ENCODE assay signal across 9 mouse cellular contexts in the genomic region with DNA sequence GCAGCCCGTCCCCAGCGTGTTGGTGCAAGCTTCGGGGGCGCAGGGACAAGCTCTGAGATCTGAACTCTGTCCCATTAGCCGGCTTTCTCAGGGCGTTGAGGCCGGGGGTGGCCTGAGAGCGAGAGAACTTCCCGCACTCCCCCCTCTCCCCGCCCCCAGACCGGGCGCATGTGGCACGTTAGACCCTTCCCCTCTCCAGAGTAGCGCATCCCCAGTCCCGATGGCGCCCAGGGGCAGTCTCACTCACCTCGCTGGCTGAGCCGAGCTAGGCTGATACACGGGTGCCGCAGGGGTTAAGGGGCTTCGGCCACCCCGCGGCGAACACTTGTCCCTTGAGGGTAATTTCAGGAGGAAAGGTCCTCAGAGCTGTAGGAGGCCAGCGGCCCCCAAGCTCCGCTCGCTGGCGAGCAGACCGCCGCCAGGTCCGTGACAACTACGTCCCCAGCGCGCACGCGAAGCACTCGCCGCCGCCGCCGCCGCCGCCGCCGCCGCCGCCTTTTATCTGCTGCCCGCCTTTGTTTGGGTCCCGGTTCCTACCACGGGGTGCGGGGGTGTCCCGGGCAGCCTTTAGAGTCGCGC. TPM values are rescaled to one million over a fixed set of nuclear protein-coding genes. Genes with fewer than 3 reads are reported as not detected.
A peak's percentile ranks its signal among the peaks of the same experiment; 100 is the strongest.
DNase-seq lines count a peak whose midpoint lies in the region; ATAC-seq and TF ChIP-seq lines count a peak whose summit lies in the region.
"Had no signal": no experiment of that assay in that cellular context is flagged by ENCODE, and none has a peak within 500 bp of the region (broad histone marks: within the 10 kb centered on the region; RNA-seq: fewer than 3 reads in every experiment).

A gene (minus strand): TSS at position 490 of the 579 bp plus-strand sequence.

- no peak for TF ChIP-seq CTCF in midbrain, postnatal 0 days (IDR thresholded peaks at IDR 0.05)

- peak within 1 kb of the TSS; percentile 89 for H3K4me2 ChIP-seq in forebrain, embryonic 13.5 days
- H3K4me2 ChIP-seq in midbrain, postnatal 0 days (ENCODE audit: low read depth, low read length, poor library complexity, severe bottlenecking), result peak within 1 kb of the TSS; percentile 93

- ATAC-seq in forebrain, embryonic 13.5 days, result peak; percentile 65
- peak; percentile 57 for ATAC-seq in midbrain, postnatal 0 days (ENCODE audit: low FRiP score)

- H3K4me3 ChIP-seq in forebrain, embryonic 13.5 days, result peak within 1 kb of the TSS; percentile 61
- peak within 1 kb of the TSS; percentile 50 for H3K4me3 ChIP-seq in midbrain, postnatal 0 days (ENCODE audit: low read depth, low read length)
- H3K4me3 ChIP-seq: myocyte had no signal

- peaks cover 72% of the 10 kb centered on the region for H3K4me1 ChIP-seq in forebrain, embryonic 13.5 days
- H3K4me1 ChIP-seq in midbrain, postnatal 0 days (ENCODE audit: insufficient read depth, low read length), result peaks cover 19% of the 10 kb centered on the region; the same call in 1 of the 2 replicates

- H3K27me3 ChIP-seq in forebrain, embryonic 13.5 days, result peaks cover 20% of the 10 kb centered on the region
- H3K27me3 ChIP-seq in midbrain, postnatal 0 days (ENCODE audit: insufficient read depth, low read length), result no peaks in the 10 kb centered on the region

- WGBS in forebrain, embryonic 13.5 days, result under 1% methylated on average over 37 of the region's 54 CpGs
- under 1% methylated on average over 35 of the region's 54 CpGs for WGBS in midbrain, postnatal 0 days

- peak within 1 kb of the TSS; percentile 65 for H3K27ac ChIP-seq in forebrain, embryonic 13.5 days
- H3K27ac ChIP-seq in midbrain, postnatal 0 days (ENCODE audit: low read depth, low read length), result peak within 1 kb of the TSS; percentile 44; the same call in 1 of the 2 replicates

- peak within 1 kb of the TSS; percentile 86 for H3K9ac ChIP-seq in forebrain, embryonic 13.5 days
- H3K9ac ChIP-seq in midbrain, postnatal 0 days (replicated peaks; ENCODE audit: low read length, poor library complexity, severe bottlenecking), result peak within 1 kb of the TSS; percentile 55

- H3K9me3 ChIP-seq in forebrain, embryonic 13.5 days (replicated peaks), result no peaks in the 10 kb centered on the region
- H3K9me3 ChIP-seq in midbrain, postnatal 0 days (ENCODE audit: low read length), result no peaks in the 10 kb centered on the region

- no peaks in the 10 kb centered on the region for H3K36me3 ChIP-seq in forebrain, embryonic 13.5 days (ENCODE audit: poor library complexity, severe bottlenecking)
- no peaks in the 10 kb centered on the region for H3K36me3 ChIP-seq in midbrain, postnatal 0 days (ENCODE audit: insufficient read depth, low read length)

- no peak for DNase-seq in left cerebral cortex, adult 18-20 months (ENCODE audit: low spot score in 2 of 2)
- no peak for DNase-seq in left cerebral cortex, adult 11 months (ENCODE audit: low spot score)
- peak in 1 of 2 experiments; percentile 26 for DNase-seq in layer of hippocampus, postnatal 36 days
- DNase-seq in midbrain, postnatal 0 days (ENCODE audit: low spot score), result no peak
- DNase-seq in urinary bladder, postnatal 36 days (ENCODE audit: low spot score in 2 of 2), result no peak
- no peak for DNase-seq in spleen, adult 12 weeks (ENCODE audit: low spot score)
- no peak for DNase-seq in kidney, postnatal 4 days

RNA-seq across cellular contexts. Expression of the gene that starts here (rescaled TPM):
- 10 to 100 TPM; 23.4 to 30.0 TPM for total RNA-seq in left cerebral cortex, adult 18-20 months (2021)
- 6.3 and 6.5 TPM in 2 replicates for polyA plus RNA-seq in forebrain, embryonic 13.5 days (2015; fragmentation: Nextera tagmentation; extraction: Ambion mirVana)
- total RNA-seq in layer of hippocampus, postnatal 36 days (2021), result 10 to 100 TPM; 37.5 to 39.4 TPM
- 19.7 and 25.1 TPM in 2 replicates for total RNA-seq in midbrain, postnatal 0 days (2014; rRNA removed)
- 6.8 and 7.8 TPM in 2 replicates for polyA plus RNA-seq in midbrain, postnatal 0 days (2015; fragmentation: Nextera tagmentation; extraction: Ambion mirVana)
